Mouse (Mus musculus): ENCODE measurements around the gene Slc39a12. TPM values are rescaled to one million over a fixed set of nuclear protein-coding genes. Genes with fewer than 3 reads are reported as not detected.

Gene Slc39a12
- polyA plus RNA-seq, 1 experiment from 2014 or later: 0.06 TPM

DNA sequence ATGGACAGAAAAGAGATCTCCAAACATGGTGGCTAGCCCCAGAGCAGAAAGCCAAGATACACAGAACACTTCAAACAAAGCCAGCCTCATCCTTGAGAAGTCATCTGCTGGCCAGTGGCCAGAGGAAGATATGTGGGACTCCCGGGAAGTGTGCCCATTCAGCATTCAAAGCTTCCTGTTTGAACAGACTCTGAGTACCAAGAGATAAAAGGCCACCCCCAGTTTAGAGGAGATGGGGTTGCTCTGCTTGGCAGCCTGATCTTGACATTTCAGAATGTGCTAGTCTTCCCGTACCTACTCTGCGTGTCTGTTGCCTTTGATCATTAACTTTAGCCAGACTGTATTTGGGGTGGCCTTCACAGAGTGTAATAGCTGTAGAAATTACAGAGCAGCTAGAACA lies 155.2 kb downstream of the Slc39a12 start:
- DNase-seq (ENCODE audit: low spot score): no peak
- TF ChIP-seq CTCF (IDR thresholded peaks at IDR 0.05; ENCODE audit: low read depth) (no peak), EP300 (optimal IDR thresholded peaks at IDR 0.05) (no peak)
- no peak overlapping the region for H3K4me2 ChIP-seq (replicated peaks; ENCODE audit: low read depth)
- H3K9me3 ChIP-seq (ENCODE audit: control insufficient read depth, low read length): no peaks in the 10 kb centered on the region
- no peaks in the 10 kb centered on the region for H3K36me3 ChIP-seq (ENCODE audit: control insufficient read depth, insufficient read depth, low read length)
- H3K27ac ChIP-seq (replicated peaks): no peak overlapping the region
- H3K27me3 ChIP-seq (ENCODE audit: control insufficient read depth, insufficient read depth, low read length): no peaks in the 10 kb centered on the region
- no peak overlapping the region for H3K4me3 ChIP-seq (ENCODE audit: low read depth, low read length)
- no peak for ATAC-seq (ENCODE audit: low FRiP score, low TSS enrichment)
- 37% methylated on average over 3 of the region's 3 CpGs for WGBS
- H3K4me1 ChIP-seq (replicated peaks; ENCODE audit: control insufficient read depth, insufficient read depth): no peaks in the 10 kb centered on the region
- H3K9ac ChIP-seq (ENCODE audit: low read length): no peak overlapping the region

DNA sequence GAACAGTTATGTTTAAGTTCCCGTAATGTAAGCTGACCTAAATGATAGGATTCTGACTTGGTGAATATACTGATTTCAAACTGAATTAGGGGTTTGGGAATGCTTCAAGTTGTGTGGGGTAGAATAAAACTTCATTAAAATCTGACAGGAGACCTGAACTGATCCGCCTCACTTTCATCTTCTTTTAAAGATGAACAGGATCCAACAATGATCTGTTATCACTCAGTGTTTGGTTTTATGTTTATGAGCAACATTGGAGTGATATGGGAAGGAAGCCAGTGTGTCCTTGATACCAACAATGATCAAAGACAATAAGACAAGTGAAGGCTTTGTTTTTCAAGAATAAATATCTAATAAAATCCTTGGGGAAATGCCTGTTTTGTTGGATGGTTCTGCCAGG lies 155.7 kb downstream of the Slc39a12 start:
- Histone ChIP-seq H3K9ac (ENCODE audit: low read length) (no peak overlapping the region), H3K4me2 (replicated peaks; ENCODE audit: low read depth) (no peak overlapping the region), H3K9me3 (ENCODE audit: control insufficient read depth, low read length) (no peaks in the 10 kb centered on the region), H3K4me3 (ENCODE audit: low read depth, low read length) (no peak overlapping the region), H3K36me3 (ENCODE audit: control insufficient read depth, insufficient read depth, low read length) (no peaks in the 10 kb centered on the region), H3K27me3 (ENCODE audit: control insufficient read depth, insufficient read depth, low read length) (no peaks in the 10 kb centered on the region), H3K4me1 (replicated peaks; ENCODE audit: control insufficient read depth, insufficient read depth) (no peaks in the 10 kb centered on the region), H3K27ac (replicated peaks) (no peak overlapping the region)
- no peak for DNase-seq (ENCODE audit: low spot score)
- ATAC-seq (ENCODE audit: low FRiP score, low TSS enrichment): no peak
- WGBS: 76% methylated on average over 2 of the region's 2 CpGs
- TF ChIP-seq CTCF (IDR thresholded peaks at IDR 0.05; ENCODE audit: low read depth) (no peak), EP300 (optimal IDR thresholded peaks at IDR 0.05) (no peak)

Other genes with a start within 250 kb of the Slc39a12 start
- 0.08 and 0.12 TPM in 2 replicates for gene Tmem236, start 213.8 kb upstream of the Slc39a12 start, polyA plus RNA-seq (2015; fragmentation: Nextera tagmentation; extraction: Ambion mirVana)
- 9.9 TPM in 2 replicates for gene Mrc1, start 158.9 kb upstream of the Slc39a12 start, polyA plus RNA-seq (2015; fragmentation: Nextera tagmentation; extraction: Ambion mirVana)
- 1.5 and 1.9 TPM in 2 replicates for gene Cacnb2, start 214.8 kb downstream of the Slc39a12 start, polyA plus RNA-seq (2015; fragmentation: Nextera tagmentation; extraction: Ambion mirVana)

Data from stomach, postnatal 0 days (tissue).